Mouse (Mus musculus): ENCODE results near the gene Cyth1. TPM values are rescaled to one million over a fixed set of nuclear protein-coding genes. Genes with fewer than 3 reads are reported as not detected.
A peak's percentile ranks its signal among the peaks of the same experiment; 100 is the strongest.

Gene Cyth1
- polyA plus RNA-seq, 1 experiment from 2014 or later, result 13.8 TPM

DNA sequence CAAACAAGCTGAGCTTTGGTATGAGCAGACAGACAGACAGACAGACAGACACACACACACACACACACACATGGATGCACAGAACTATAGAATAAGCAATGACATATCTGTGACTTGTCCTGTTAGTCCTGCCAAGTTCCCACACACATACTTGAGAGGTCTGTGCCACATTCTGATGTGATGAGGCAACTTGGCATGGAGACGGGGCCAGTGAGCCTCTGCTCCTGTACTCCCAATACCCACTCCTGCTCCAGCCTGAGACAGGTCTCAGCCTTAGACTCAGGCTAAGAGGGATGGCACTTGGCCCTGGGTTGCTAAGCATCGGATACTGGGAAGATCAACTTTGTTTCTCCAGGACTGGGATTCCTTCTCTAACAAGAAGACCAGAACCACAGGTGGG is 87.6 kb downstream of the Cyth1 start:
- Histone ChIP-seq H3K27ac (no peak overlapping the region), H3K36me3 (peaks cover 4% of the 10 kb centered on the region; the same call in 1 of the 2 replicates), H3K9me3 (no peaks in the 10 kb centered on the region), H3K4me2 (no peak overlapping the region), H3K4me3 (replicated peaks) (no peak overlapping the region), H3K9ac (no peak overlapping the region), H3K27me3 (replicated peaks) (no peaks in the 10 kb centered on the region), H3K4me1 (peaks cover 4% of the 10 kb centered on the region)
- WGBS, result 57% methylated on average over 2 of the region's 2 CpGs
- no peak for ATAC-seq (ENCODE audit: insufficient read depth, low FRiP score, low read depth)

DNA sequence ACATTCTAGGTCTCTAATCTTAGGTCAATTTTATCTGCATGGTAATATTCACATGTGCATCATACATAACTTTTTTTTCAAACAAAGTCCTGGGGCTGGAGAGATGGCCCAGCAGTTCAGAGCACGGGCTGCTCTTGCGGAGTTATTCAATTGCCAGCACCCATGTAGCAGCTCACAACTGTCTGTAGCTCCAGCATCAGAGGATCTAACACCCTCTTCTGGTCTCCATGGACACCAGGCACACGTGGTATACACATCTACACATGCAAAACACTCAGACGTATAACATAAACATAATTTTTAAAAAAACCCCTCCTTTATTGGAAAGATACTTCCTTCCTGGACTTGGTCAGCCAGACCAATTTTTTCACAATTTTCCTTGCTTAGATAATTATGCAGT is 89.6 kb downstream of the Cyth1 start:
- no peak for ATAC-seq (ENCODE audit: insufficient read depth, low FRiP score, low read depth)
- no peaks in the 10 kb centered on the region for H3K4me1 ChIP-seq
- no peaks in the 10 kb centered on the region for H3K27me3 ChIP-seq (replicated peaks)
- H3K4me2 ChIP-seq, result no peak overlapping the region
- no peaks in the 10 kb centered on the region for H3K36me3 ChIP-seq
- H3K9ac ChIP-seq, result no peak overlapping the region
- no peak overlapping the region for H3K4me3 ChIP-seq (replicated peaks)
- no peak overlapping the region for H3K27ac ChIP-seq
- no peaks in the 10 kb centered on the region for H3K9me3 ChIP-seq
- 57% methylated on average over 4 of the region's 4 CpGs for WGBS

DNA sequence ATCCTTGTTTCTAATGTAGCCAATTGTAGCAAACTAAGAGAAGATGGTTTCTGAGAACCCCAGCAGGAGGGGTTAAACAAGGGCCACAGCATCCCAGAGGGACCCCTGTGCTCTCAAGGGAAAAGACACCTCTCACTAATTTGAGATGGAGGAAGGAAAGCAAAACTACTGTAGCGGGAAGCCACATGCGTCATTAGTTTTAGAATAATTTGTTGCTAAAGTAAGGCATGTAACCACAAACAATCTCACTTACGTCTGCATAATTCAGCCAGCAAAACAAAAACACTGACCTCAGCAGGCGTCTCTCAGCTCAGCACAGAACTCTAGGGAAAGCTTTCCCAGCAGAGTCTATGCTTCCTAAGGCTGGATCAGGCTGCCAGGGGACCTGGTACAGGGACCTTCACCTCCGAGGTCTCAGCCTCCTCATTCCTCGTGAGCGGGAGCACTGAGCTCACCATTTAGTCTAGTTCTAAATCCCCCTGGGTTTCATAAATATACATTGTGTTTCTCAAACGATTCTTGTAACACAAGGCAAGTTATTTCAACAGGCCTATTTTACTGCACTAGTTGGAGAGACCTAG is 91.8 kb downstream of the Cyth1 start:
- H3K9ac ChIP-seq, result no peak overlapping the region
- no peaks in the 10 kb centered on the region for H3K27me3 ChIP-seq (replicated peaks)
- no peaks in the 10 kb centered on the region for H3K9me3 ChIP-seq
- no peaks in the 10 kb centered on the region for H3K36me3 ChIP-seq
- 0 out of 2 replicates have a peak overlapping the region, but pooled peaks have one; percentile 6 for H3K27ac ChIP-seq
- no peaks in the 10 kb centered on the region for H3K4me1 ChIP-seq
- H3K4me3 ChIP-seq (replicated peaks), result no peak overlapping the region
- ATAC-seq (ENCODE audit: insufficient read depth, low FRiP score, low read depth), result no peak
- H3K4me2 ChIP-seq, result no peak overlapping the region
- 72% methylated on average over 8 of the region's 8 CpGs for WGBS

DNA sequence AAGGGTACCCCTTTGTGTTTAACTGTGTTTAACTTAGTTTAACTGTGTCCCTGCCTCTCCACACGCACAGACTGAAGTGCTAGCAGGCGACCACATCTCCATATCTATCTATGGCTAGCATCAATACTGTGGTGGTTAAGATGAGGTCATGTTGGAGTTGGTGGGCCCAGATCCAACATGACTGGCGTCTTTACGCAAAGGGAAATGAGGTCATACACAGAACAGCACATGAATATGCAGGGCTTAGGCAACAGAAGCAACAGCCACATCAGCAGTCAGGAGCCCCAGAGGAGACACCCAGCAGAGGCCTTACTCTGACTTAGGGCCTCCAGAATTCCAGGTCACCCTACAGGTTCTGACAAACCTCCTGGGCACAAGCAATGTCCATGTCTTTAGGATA is 95.4 kb downstream of the Cyth1 start:
- WGBS, result 79% methylated on average over 4 of the region's 4 CpGs
- Histone ChIP-seq H3K36me3 (no peaks in the 10 kb centered on the region), H3K9ac (no peak overlapping the region)

DNA sequence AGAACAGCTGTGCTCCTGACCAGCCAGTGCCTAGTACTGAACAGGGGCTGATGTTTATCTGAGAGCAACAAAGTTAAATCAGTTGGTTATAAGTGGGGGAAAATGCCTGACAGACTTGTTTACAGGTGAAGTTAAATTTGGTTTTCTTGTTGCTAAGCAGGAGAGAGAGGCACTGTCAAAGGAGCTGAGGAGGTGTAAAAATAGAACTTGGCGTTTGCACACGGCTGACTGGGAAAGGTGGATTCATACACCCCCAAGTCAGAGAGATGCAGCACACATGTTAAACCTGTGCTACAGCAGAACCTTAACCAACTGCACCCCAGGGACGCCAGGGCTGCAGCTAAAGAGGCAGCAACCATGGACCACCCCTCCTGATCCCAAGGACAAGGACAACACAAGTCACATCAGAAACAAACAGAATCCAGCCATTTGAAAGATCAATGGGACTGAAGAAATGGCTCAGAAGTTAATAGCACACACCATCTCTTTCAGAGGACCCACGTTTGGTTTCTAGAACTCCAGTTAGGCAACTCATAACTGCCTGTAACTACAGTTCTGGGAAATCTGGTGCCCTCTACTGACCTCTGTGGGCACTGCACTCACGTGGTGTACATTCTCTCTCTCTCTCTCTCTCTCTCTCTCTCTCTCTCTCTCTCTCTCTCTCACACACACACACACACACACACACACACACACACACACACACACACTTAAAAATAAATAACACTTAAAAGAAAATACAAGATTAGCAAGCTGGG is 96.8 kb downstream of the Cyth1 start:
- Histone ChIP-seq H3K27ac (no peak overlapping the region), H3K9me3 (no peaks in the 10 kb centered on the region), H3K4me1 (peaks cover 18% of the 10 kb centered on the region; the same call in 1 of the 2 replicates), H3K9ac (no peak overlapping the region), H3K4me3 (replicated peaks) (no peak overlapping the region), H3K36me3 (no peaks in the 10 kb centered on the region), H3K4me2 (no peak overlapping the region), H3K27me3 (replicated peaks) (no peaks in the 10 kb centered on the region)
- ATAC-seq (ENCODE audit: insufficient read depth, low FRiP score, low read depth), result no peak
- 73% methylated on average over 5 of the region's 5 CpGs for WGBS

More for the DNA sequence above, 95.4 kb downstream of the Cyth1 start:
- ATAC-seq (ENCODE audit: insufficient read depth, low FRiP score, low read depth), result no peak
- H3K27me3 ChIP-seq (replicated peaks), result no peaks in the 10 kb centered on the region
- no peak overlapping the region for H3K4me3 ChIP-seq (replicated peaks)
- H3K4me2 ChIP-seq, result no peak overlapping the region
- no peak overlapping the region for H3K27ac ChIP-seq
- H3K4me1 ChIP-seq, result peaks cover 18% of the 10 kb centered on the region; the same call in 1 of the 2 replicates
- no peaks in the 10 kb centered on the region for H3K9me3 ChIP-seq

DNA sequence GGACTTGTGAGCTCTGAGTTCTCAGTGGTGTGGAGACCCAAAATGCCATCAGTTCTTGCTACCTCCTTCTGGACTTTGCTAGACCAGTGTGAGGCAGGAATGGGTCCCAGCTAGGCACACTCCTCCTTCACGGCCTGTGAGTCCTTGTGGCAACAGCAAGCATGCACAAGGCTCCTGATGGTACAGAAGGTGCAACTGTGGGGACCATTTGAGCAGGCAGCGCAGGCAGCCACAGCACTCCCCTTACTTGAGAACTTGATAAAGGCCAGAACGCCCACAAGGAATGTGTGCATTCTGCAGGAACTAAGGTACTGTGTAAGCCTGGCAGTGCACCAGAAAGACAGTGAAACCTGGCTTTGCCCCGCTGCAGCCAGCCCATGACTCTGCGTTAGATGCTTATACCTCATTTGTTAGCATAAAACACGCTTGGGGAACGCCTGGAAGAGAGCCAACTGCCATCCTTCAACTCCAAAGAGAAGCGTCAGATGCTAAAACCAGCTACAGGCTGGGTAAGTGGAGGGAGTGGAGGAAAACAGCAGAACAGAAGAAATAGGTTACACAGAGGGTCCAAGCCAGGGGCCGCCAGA is 98.2 kb downstream of the Cyth1 start:
- Histone ChIP-seq H3K27me3 (replicated peaks) (no peaks in the 10 kb centered on the region), H3K4me3 (replicated peaks) (no peak overlapping the region), H3K4me2 (no peak overlapping the region), H3K9ac (no peak overlapping the region), H3K9me3 (no peaks in the 10 kb centered on the region), H3K36me3 (no peaks in the 10 kb centered on the region), H3K4me1 (peaks cover 18% of the 10 kb centered on the region; the same call in 1 of the 2 replicates), H3K27ac (peak overlapping the region; percentile 74)
- ATAC-seq (ENCODE audit: insufficient read depth, low FRiP score, low read depth), result peak; percentile 65
- WGBS, result 32% methylated on average over 9 of the region's 9 CpGs

DNA sequence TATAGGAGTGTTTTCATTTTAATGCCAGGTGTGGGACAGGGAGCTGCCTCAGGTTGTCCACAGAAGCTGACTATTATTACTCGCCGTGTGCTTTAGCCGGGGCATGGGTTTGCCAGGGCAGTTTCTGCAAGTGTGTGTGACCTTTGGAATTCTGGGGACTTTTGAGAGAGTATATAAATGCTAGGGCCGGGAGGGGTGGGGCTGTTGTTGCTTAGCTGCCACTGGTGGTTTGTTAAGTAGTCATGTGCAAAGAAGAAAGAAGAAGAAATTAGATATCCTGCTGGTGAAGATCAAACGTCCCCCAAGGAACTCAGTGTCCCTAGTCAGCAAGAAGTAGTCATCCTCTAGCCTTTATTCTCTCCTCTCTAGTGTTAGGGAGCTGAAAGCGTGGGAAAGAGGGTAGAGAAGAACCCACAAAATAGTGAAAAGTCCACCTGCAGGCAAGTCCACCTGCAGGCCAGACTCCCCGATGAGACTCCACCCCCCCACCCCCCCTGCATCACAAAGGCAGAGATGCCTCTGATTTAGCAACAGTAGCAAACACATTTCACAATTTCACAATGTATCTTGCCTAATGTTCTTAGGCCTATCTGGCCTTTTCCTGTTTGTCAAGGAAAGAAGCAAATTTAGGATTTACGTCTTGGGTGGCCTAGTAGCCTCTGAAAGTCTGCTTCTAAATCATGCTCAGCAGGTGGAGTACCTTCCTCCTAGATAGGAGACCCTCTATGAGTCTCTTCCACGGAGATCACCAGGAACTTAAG is 100.3 kb downstream of the Cyth1 start:
- no peak for ATAC-seq (ENCODE audit: insufficient read depth, low FRiP score, low read depth)
- Histone ChIP-seq H3K4me1 (peaks cover 18% of the 10 kb centered on the region; the same call in 1 of the 2 replicates), H3K4me3 (replicated peaks) (no peak overlapping the region), H3K27ac (no peak overlapping the region), H3K27me3 (replicated peaks) (no peaks in the 10 kb centered on the region), H3K4me2 (no peak overlapping the region), H3K36me3 (no peaks in the 10 kb centered on the region), H3K9ac (no peak overlapping the region), H3K9me3 (no peaks in the 10 kb centered on the region)
- 58% methylated on average over 9 of the region's 9 CpGs for WGBS

DNA sequence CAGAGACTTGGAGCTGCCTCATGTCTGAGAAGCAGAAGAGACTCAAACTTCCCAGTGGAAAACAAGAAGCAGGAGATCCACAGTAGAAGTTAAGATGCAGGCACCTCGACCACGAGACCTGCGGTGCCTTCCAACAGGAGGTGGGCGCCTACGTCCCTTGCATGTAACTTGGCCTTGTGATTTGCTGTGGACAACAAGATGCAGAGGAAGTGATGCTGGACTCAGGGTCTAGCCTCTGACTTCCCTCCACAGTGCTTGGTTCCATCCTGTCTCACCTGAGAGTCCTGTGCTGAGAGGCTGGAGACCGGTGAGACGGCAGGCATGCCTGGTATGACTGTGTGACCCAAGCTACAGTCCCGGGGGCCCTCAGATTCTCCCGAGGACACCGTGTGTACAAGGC is 101.9 kb downstream of the Cyth1 start:
- H3K9me3 ChIP-seq, result no peaks in the 10 kb centered on the region
- 92% methylated on average over 10 of the region's 10 CpGs for WGBS
- peak overlapping the region; percentile 13; the same call in 1 of the 2 replicates for H3K27ac ChIP-seq
- no peak overlapping the region for H3K4me3 ChIP-seq (replicated peaks)
- H3K9ac ChIP-seq, result no peak overlapping the region
- peak overlapping the region; percentile 16; the same call in 1 of the 2 replicates for H3K4me2 ChIP-seq
- H3K36me3 ChIP-seq, result no peaks in the 10 kb centered on the region
- no peak for ATAC-seq (ENCODE audit: insufficient read depth, low FRiP score, low read depth)
- H3K27me3 ChIP-seq (replicated peaks), result no peaks in the 10 kb centered on the region
- H3K4me1 ChIP-seq, result peaks cover 18% of the 10 kb centered on the region; the same call in 1 of the 2 replicates

DNA sequence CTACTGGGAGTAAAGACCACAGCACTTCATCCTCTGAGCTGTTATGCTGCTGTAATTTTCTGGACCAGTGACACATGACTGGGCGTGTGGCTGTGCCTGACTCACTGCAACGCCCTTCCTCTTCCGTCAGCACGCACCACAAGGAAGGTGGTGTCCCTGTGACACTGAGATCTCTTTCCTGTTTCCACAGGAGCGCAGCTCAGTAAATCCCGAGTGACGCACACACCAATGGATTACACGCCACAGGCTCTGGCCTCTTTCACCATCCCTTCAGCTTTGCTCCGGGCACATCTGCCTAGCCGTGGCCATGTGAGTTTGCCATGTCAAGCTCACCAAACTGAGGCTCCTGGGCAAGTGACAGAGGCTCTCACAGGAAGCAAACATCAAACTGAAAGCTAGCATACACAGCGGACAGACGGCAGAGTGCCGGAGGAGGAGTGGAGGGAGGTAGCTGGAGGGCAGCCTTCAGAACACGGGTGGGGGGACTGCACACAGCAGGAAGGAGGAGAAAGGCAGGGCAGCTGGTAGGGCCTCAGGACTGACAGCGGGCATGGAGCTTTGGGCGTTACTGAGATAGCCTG is 102.5 kb downstream of the Cyth1 start:
- H3K4me3 ChIP-seq (replicated peaks), result 0 out of 2 replicates have a peak overlapping the region, but pooled peaks have one; percentile 8

DNA sequence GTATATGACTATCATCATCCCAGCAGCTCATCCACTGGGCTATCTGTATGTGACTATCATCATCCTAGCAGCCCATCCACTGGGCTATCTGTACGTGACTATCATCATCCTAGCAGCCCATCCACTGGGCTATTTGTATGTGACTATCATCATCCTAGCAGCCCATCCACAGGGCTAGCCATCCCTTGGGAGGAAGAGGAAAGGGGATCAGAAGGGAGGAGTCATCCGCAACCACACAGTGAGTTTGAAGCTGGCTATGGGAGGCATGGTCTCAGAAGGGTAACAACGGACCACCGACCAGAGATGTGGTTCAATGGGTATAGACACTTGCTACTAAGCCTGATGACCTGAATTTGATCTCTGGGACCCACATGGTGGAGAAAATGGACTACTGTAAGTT is 103.3 kb downstream of the Cyth1 start:
- Histone ChIP-seq H3K9me3 (no peaks in the 10 kb centered on the region), H3K4me2 (no peak overlapping the region), H3K4me3 (replicated peaks) (no peak overlapping the region), H3K36me3 (no peaks in the 10 kb centered on the region), H3K4me1 (peaks cover 11% of the 10 kb centered on the region; the same call in 1 of the 2 replicates), H3K27ac (no peak overlapping the region), H3K9ac (no peak overlapping the region), H3K27me3 (replicated peaks) (no peaks in the 10 kb centered on the region)
- WGBS, result 87% methylated on average over 4 of the region's 4 CpGs
- ATAC-seq (ENCODE audit: insufficient read depth, low FRiP score, low read depth), result no peak

More for the DNA sequence above, 102.5 kb downstream of the Cyth1 start:
- Histone ChIP-seq H3K9me3 (no peaks in the 10 kb centered on the region), H3K4me1 (peaks cover 18% of the 10 kb centered on the region; the same call in 1 of the 2 replicates), H3K4me2 (peak overlapping the region; percentile 16; the same call in 1 of the 2 replicates), H3K36me3 (no peaks in the 10 kb centered on the region), H3K27ac (peak overlapping the region; percentile 13; the same call in 1 of the 2 replicates), H3K9ac (no peak overlapping the region), H3K27me3 (replicated peaks) (no peaks in the 10 kb centered on the region)
- ATAC-seq (ENCODE audit: insufficient read depth, low FRiP score, low read depth), result 0 out of 2 replicates have a peak, but pooled peaks have one; percentile 12
- WGBS, result 57% methylated on average over 16 of the region's 16 CpGs

DNA sequence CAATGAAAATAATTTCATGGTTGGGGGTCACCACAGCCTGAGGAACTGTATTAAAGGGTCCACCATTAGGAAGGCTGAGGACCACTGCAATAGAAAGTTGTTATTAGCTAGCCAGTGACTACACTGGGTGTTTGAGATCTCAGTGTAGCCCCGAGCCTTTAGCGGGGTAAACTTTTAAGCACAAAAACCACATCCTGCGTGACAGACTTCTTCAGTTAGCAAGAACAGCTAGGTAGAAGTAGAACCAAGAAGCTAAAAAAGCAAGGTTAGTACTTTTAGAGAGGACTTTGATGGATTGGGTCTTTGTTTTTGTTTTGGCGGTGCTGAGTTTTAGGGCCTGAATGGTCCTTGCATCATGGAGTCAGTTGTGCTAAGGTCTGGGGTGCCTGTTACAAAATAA is 104.7 kb downstream of the Cyth1 start:
- no peaks in the 10 kb centered on the region for H3K4me1 ChIP-seq
- H3K27me3 ChIP-seq (replicated peaks), result no peaks in the 10 kb centered on the region
- H3K4me3 ChIP-seq (replicated peaks), result no peak overlapping the region
- H3K4me2 ChIP-seq, result no peak overlapping the region
- ATAC-seq (ENCODE audit: insufficient read depth, low FRiP score, low read depth), result no peak
- no peaks in the 10 kb centered on the region for H3K9me3 ChIP-seq
- WGBS, result 85% methylated on average over 4 of the region's 4 CpGs
- H3K9ac ChIP-seq, result no peak overlapping the region
- no peak overlapping the region for H3K27ac ChIP-seq
- no peaks in the 10 kb centered on the region for H3K36me3 ChIP-seq

Data from stomach, embryonic 15.5 days (tissue).